Mouse (Mus musculus) midbrain, embryonic 10.5 days (tissue): ENCODE measurements at regions not wholly inside any gene's neighbourhood (a gene's known extent, or its start where the extent isn't known, plus 50 kb on each side); places are given as distances from the start of the nearest gene placed in this dataset.

Experiments
- DNase-seq: peaks from one replicate; pipeline ENCODE4 v3.0.0-alpha.2; 2017; ENCODE audit warnings: low spot score
- H3K27ac ChIP-seq: fragments of 300-500 bp; sonication (generic); replicated peaks from 2 replicates; pipeline ENCODE4 v1.5.1; 2016; ENCODE audit warnings: mild to moderate bottlenecking
- H3K27me3 ChIP-seq: fragments of 300-500 bp; sonication (generic); 2 replicates; pipeline ENCODE4 v1.6.1; 2016; ENCODE audit warnings: low read depth, mild to moderate bottlenecking; ENCODE audit not compliant: poor library complexity, severe bottlenecking
- H3K36me3 ChIP-seq: fragments of 300-500 bp; sonication (generic); 2 replicates; pipeline ENCODE4 v1.6.1; 2016; ENCODE audit warnings: mild to moderate bottlenecking, moderate library complexity
- H3K4me1 ChIP-seq: fragments of 300-500 bp; sonication (generic); 2 replicates; pipeline ENCODE4 v1.6.1; 2016
- H3K4me3 ChIP-seq: fragments of 300-500 bp; sonication (generic); 2 replicates; pipeline ENCODE4 v1.5.1; 2016; ENCODE audit warnings: mild to moderate bottlenecking, moderate library complexity
- H3K9me3 ChIP-seq: fragments of 300-500 bp; sonication (generic); replicated peaks from 2 replicates; pipeline ENCODE4 v1.6.1; 2016; ENCODE audit warnings: mild to moderate bottlenecking
- WGBS: fragments of 180-500 bp; shearing (Covaris S2); methylation state at CpG from one replicate; pipeline ENCODE4 v1.1.7; 2016; 5-methylcytosine and 5-hydroxymethylcytosine counted together

- peaks cover 51% of the 10 kb centered on the region for H3K4me1 ChIP-seq
Observed at GRCm38 (mm10) chr3:40118551-40118950, 412.5 kb upstream of the Intu start.

GRCm38 (mm10) chr3:40119462-40119861 is 411.6 kb upstream of the Intu start:
- 64% methylated on average over 1 of the region's 1 CpGs for WGBS
- no peaks in the 10 kb centered on the region for H3K9me3 ChIP-seq
- peaks cover 60% of the 10 kb centered on the region for H3K4me1 ChIP-seq
- no peak overlapping the region for H3K4me3 ChIP-seq
- peaks cover 29% of the 10 kb centered on the region for H3K27me3 ChIP-seq
- no peak for DNase-seq
- no peaks in the 10 kb centered on the region for H3K36me3 ChIP-seq
- peak overlapping the region; percentile 69 for H3K27ac ChIP-seq

More at GRCm38 (mm10) chr3:40118551-40118950, 412.5 kb upstream of the Intu start:
- no peaks in the 10 kb centered on the region for H3K9me3 ChIP-seq
- no peak overlapping the region for H3K4me3 ChIP-seq
- H3K27me3 ChIP-seq: peaks cover 29% of the 10 kb centered on the region
- H3K36me3 ChIP-seq: no peaks in the 10 kb centered on the region
- no peak for DNase-seq
- H3K27ac ChIP-seq: no peak overlapping the region
- 88% methylated on average over 3 of the region's 3 CpGs for WGBS

- H3K9me3 ChIP-seq: no peaks in the 10 kb centered on the region
- no peaks in the 10 kb centered on the region for H3K36me3 ChIP-seq
- H3K4me1 ChIP-seq: peaks cover 64% of the 10 kb centered on the region
- no peak overlapping the region for H3K4me3 ChIP-seq
- H3K27ac ChIP-seq: peak overlapping the region; percentile 69
- H3K27me3 ChIP-seq: peaks cover 35% of the 10 kb centered on the region
- WGBS: 42% methylated on average over 4 of the region's 4 CpGs
- peak; percentile 70 for DNase-seq
Observed at GRCm38 (mm10) chr3:40120298-40120875, 410.7 kb upstream of the Intu start.

- Histone ChIP-seq H3K27me3 (peaks cover 54% of the 10 kb centered on the region), H3K4me3 (no peak overlapping the region), H3K9me3 (no peaks in the 10 kb centered on the region), H3K36me3 (no peaks in the 10 kb centered on the region), H3K4me1 (peaks cover 64% of the 10 kb centered on the region), H3K27ac (peak overlapping the region; percentile 76)
- DNase-seq: peak; percentile 44
- WGBS: 63% methylated on average over 9 of the region's 9 CpGs
Observed at GRCm38 (mm10) chr3:40123558-40124236, 407.4 kb upstream of the Intu start.

GRCm38 (mm10) chr3:40126903-40127302 is 404.2 kb upstream of the Intu start:
- no peak for DNase-seq
- Histone ChIP-seq H3K4me3 (no peak overlapping the region), H3K4me1 (peaks cover 38% of the 10 kb centered on the region), H3K36me3 (no peaks in the 10 kb centered on the region), H3K27me3 (peaks cover 36% of the 10 kb centered on the region), H3K9me3 (no peaks in the 10 kb centered on the region), H3K27ac (no peak overlapping the region)
- WGBS: 90% methylated on average over 2 of the region's 2 CpGs

- peak overlapping the region; percentile 53; the same call in 1 of the 2 replicates for H3K27ac ChIP-seq
- no peaks in the 10 kb centered on the region for H3K9me3 ChIP-seq
- no peaks in the 10 kb centered on the region for H3K36me3 ChIP-seq
- 90% methylated on average over 8 of the region's 8 CpGs for WGBS
- H3K4me3 ChIP-seq: no peak overlapping the region
- H3K27me3 ChIP-seq: peaks cover 13% of the 10 kb centered on the region; the same call in 1 of the 2 replicates
- DNase-seq: no peak
- H3K4me1 ChIP-seq: peaks cover 5% of the 10 kb centered on the region; the same call in 1 of the 2 replicates
Observed at GRCm38 (mm10) chr3:40130858-40131584, 400.1 kb upstream of the Intu start.

- H3K4me3 ChIP-seq: no peak overlapping the region
- DNase-seq: no peak
- no peaks in the 10 kb centered on the region for H3K9me3 ChIP-seq
- H3K36me3 ChIP-seq: no peaks in the 10 kb centered on the region
- WGBS: 84% methylated on average over 5 of the region's 5 CpGs
- no peaks in the 10 kb centered on the region for H3K4me1 ChIP-seq
- H3K27ac ChIP-seq: no peak overlapping the region
- H3K27me3 ChIP-seq: no peaks in the 10 kb centered on the region
Observed at GRCm38 (mm10) chr3:40138671-40139070, 392.4 kb upstream of the Intu start.

GRCm38 (mm10) chr3:40142229-40142628 is 388.9 kb upstream of the Intu start:
- 93% methylated on average over 5 of the region's 5 CpGs for WGBS

GRCm38 (mm10) chr3:40158631-40159030 is 372.5 kb upstream of the Intu start:
- Histone ChIP-seq H3K4me1 (peaks cover 5% of the 10 kb centered on the region; the same call in 1 of the 2 replicates), H3K4me3 (no peak overlapping the region), H3K9me3 (no peaks in the 10 kb centered on the region), H3K27ac (no peak overlapping the region), H3K27me3 (no peaks in the 10 kb centered on the region), H3K36me3 (no peaks in the 10 kb centered on the region)
- no peak for DNase-seq
- 82% methylated on average over 6 of the region's 6 CpGs for WGBS

More at GRCm38 (mm10) chr3:40142229-40142628, 388.9 kb upstream of the Intu start:
- Histone ChIP-seq H3K36me3 (no peaks in the 10 kb centered on the region), H3K27me3 (no peaks in the 10 kb centered on the region), H3K4me1 (no peaks in the 10 kb centered on the region), H3K4me3 (no peak overlapping the region), H3K27ac (no peak overlapping the region), H3K9me3 (no peaks in the 10 kb centered on the region)
- no peak for DNase-seq

- 69% methylated on average over 9 of the region's 9 CpGs for WGBS
- DNase-seq: no peak
- Histone ChIP-seq H3K9me3 (no peaks in the 10 kb centered on the region), H3K4me1 (peaks cover 5% of the 10 kb centered on the region; the same call in 1 of the 2 replicates), H3K4me3 (no peak overlapping the region), H3K27ac (no peak overlapping the region), H3K36me3 (no peaks in the 10 kb centered on the region), H3K27me3 (no peaks in the 10 kb centered on the region)
Observed at GRCm38 (mm10) chr3:40159591-40160145, 371.4 kb upstream of the Intu start.

GRCm38 (mm10) chr3:40164181-40164580 is 366.9 kb upstream of the Intu start:
- Histone ChIP-seq H3K9me3 (no peaks in the 10 kb centered on the region), H3K27ac (no peak overlapping the region), H3K4me1 (peaks cover 4% of the 10 kb centered on the region; the same call in 1 of the 2 replicates), H3K36me3 (no peaks in the 10 kb centered on the region), H3K4me3 (no peak overlapping the region), H3K27me3 (no peaks in the 10 kb centered on the region)
- 79% methylated on average over 1 of the region's 1 CpGs for WGBS
- no peak for DNase-seq

- Histone ChIP-seq H3K4me1 (no peaks in the 10 kb centered on the region), H3K4me3 (no peak overlapping the region), H3K36me3 (no peaks in the 10 kb centered on the region), H3K9me3 (no peaks in the 10 kb centered on the region), H3K27ac (no peak overlapping the region), H3K27me3 (no peaks in the 10 kb centered on the region)
- no peak for DNase-seq
- 81% methylated on average over 12 of the region's 12 CpGs for WGBS
Observed at GRCm38 (mm10) chr3:40167970-40168626, 363.0 kb upstream of the Intu start.
